22 mouse cellular contexts compared by ENCODE assay signal in genomic region chr15:40356096-40356495, GRCm38 (mm10).
A peak's percentile ranks its signal among the peaks of the same experiment; 100 is the strongest.
DNase-seq lines count a peak whose midpoint lies in the region; ATAC-seq and TF ChIP-seq lines count a peak whose summit lies in the region.
"Had no signal": no experiment of that assay in that cellular context is flagged by ENCODE, and none has a peak within 500 bp of the region (broad histone marks: within the 10 kb centered on the region; RNA-seq: fewer than 3 reads in every experiment).

No protein-coding gene starts in this region.

- TF ChIP-seq CTCF in liver, adult 2 months (IDR thresholded peaks at IDR 0.05; ENCODE audit: low read depth, low read length) = no peak
- TF ChIP-seq CTCF in C2C12 (IDR thresholded peaks at IDR 0.05; ENCODE audit: control insufficient read depth, insufficient read depth, insufficient read length) = no peak

- no peak for ATAC-seq in inflammation-experienced regulatory T-cells, adult 6 months
- ATAC-seq: activated CD4-positive, CD25-positive, alpha-beta regulatory T cell, adult 4 months; CD4-positive, CD25-positive, alpha-beta regulatory T cell, adult 4 months; Patski had no signal

- no peak overlapping the region for H3K4me2 ChIP-seq in myocyte (ENCODE audit: low read depth)

- peak; percentile 24 for DNase-seq in liver, adult 2 months (ENCODE audit: extremely low read depth, low read depth, low spot score)
- DNase-seq in liver = no peak
- no peak for DNase-seq in kidney, adult 18-20 months
- DNase-seq: adrenal gland, adult 2 months; adrenal gland, adult 8-10 months; adrenal gland, postnatal 10 days; adrenal gland, postnatal 14 days; adrenal gland, postnatal 25 days; adrenal gland, postnatal 36 days; B cell, adult 2 months; cerebellum, adult 11 months; cerebellum, adult 11-12 months; cerebellum, adult 18-20 months; cerebellum, adult 2 months had no signal

- no peaks in the 10 kb centered on the region for H3K36me3 ChIP-seq in liver, adult 2 months (ENCODE audit: control insufficient read depth, insufficient read depth, low read length)
- H3K36me3 ChIP-seq in C2C12 (ENCODE audit: control insufficient read depth, insufficient read depth) (no peaks in the 10 kb centered on the region), myocyte (ENCODE audit: control insufficient read depth, insufficient read depth) (no peaks in the 10 kb centered on the region)
- H3K36me3 ChIP-seq: G1E had no signal

- H3K79me2 ChIP-seq in liver, adult 2 months (ENCODE audit: control insufficient read depth, insufficient read depth, low read length) = no peaks in the 10 kb centered on the region
- no peaks in the 10 kb centered on the region for H3K79me2 ChIP-seq in C2C12 (ENCODE audit: control insufficient read depth, insufficient read depth)
- H3K79me2 ChIP-seq in myocyte (ENCODE audit: control insufficient read depth, insufficient read depth) = no peaks in the 10 kb centered on the region

- H3K27ac ChIP-seq in liver, adult 2 months (replicated peaks; ENCODE audit: insufficient read depth, low read depth, low read length) = no peak overlapping the region

- WGBS in liver, adult 2 months = 58% methylated on average over 3 of the region's 3 CpGs

- H3K79me3 ChIP-seq in C2C12 (ENCODE audit: low read depth) = no peaks in the 10 kb centered on the region

- no peak for TF ChIP-seq POLR2A in liver, adult 2 months (IDR thresholded peaks at IDR 0.05; ENCODE audit: extremely low read depth, insufficient read depth, low read length)
- TF ChIP-seq POLR2A in myocyte (IDR thresholded peaks at IDR 0.05; ENCODE audit: insufficient read length, low read depth) = no peak

- H3ac ChIP-seq in C2C12 (ENCODE audit: control insufficient read depth, insufficient read length, low read depth) (no peak overlapping the region), myocyte (ENCODE audit: control insufficient read depth, insufficient read length) (no peak overlapping the region)

- H3K9ac ChIP-seq in liver, adult 2 months (ENCODE audit: low read depth, low read length) = no peak overlapping the region

- no peak overlapping the region for H3K4me3 ChIP-seq in liver, adult 2 months (ENCODE audit: insufficient read depth, low read depth, low read length)
- H3K4me3 ChIP-seq in C2C12 (ENCODE audit: insufficient read depth, poor library complexity, severe bottlenecking) = no peak overlapping the region
- H3K4me3 ChIP-seq in myocyte = no peak overlapping the region

- H3K4me1 ChIP-seq in liver, adult 2 months (ENCODE audit: control insufficient read depth, insufficient read depth, low read length) = no peaks in the 10 kb centered on the region

- H3K27me3 ChIP-seq in liver, adult 2 months (ENCODE audit: control insufficient read depth, insufficient read depth, low read length) = no peaks in the 10 kb centered on the region
- H3K27me3 ChIP-seq in C2C12 (ENCODE audit: control insufficient read depth, insufficient read depth, insufficient read length) (no peaks in the 10 kb centered on the region), myocyte (ENCODE audit: control insufficient read depth, insufficient read depth, insufficient read length) (no peaks in the 10 kb centered on the region)
- H3K27me3 ChIP-seq: CH12.LX, Patski had no signal

TF ChIP-seq in C2C12, 6 proteins besides CTCF, POLR2A, EP300 and RAD21:
- TF ChIP-seq MAX (IDR thresholded peaks at IDR 0.05) (no peak), CEBPB (IDR thresholded peaks at IDR 0.05; ENCODE audit: low read depth) (peak; percentile 86), FOSL1 (IDR thresholded peaks at IDR 0.05; ENCODE audit: insufficient read depth, low read length, poor library complexity, severe bottlenecking) (no peak), MYOD1 (IDR thresholded peaks at IDR 0.05; ENCODE audit: control insufficient read depth, insufficient read length, low read depth) (no peak)

TF ChIP-seq in myocyte, 11 proteins besides CTCF, POLR2A, EP300 and RAD21:
- TF ChIP-seq MAX (IDR thresholded peaks at IDR 0.05; ENCODE audit: low read depth) = no peak
- no peak for TF ChIP-seq REST (IDR thresholded peaks at IDR 0.05; ENCODE audit: insufficient read depth, insufficient read length)
- TF ChIP-seq CEBPB (IDR thresholded peaks at IDR 0.05; ENCODE audit: insufficient read depth, poor library complexity, severe bottlenecking) = peak; percentile 76
